Mouse (Mus musculus): ENCODE measurements around the gene Agap1. TPM values are rescaled to one million over a fixed set of nuclear protein-coding genes. Genes with fewer than 3 reads are reported as not detected.

The Agap1 gene
- total and polyA plus RNA-seq, 3 experiments: 0.01 TPM; not detected in 2

DNA sequence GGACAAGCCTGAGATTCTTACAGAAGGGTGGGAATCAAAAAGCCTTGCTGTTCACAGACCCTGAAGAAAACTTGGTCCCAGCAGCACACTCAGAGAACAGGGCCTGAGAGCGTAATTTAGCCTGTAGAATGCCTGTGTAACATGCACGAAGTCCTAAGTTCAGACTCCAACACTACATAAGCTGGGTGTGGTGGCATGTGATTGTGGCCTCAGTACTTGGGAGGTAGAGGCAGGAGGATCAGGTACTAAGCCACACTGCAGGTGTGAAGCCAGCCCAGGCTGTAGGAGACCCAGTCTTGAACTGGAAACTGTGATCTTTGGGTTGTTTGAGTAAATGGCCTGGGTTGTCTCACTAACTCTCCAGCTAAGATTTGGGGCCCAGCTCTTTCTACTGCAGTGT lies 180.5 kb downstream of the Agap1 start:
- H3K27me3 ChIP-seq (ENCODE audit: control insufficient read depth in 1 of 2, insufficient read depth in 2 of 2, low read length in 2 of 2): no peaks in the 10 kb centered on the region
- no peak overlapping the region for H3K27ac ChIP-seq (ENCODE audit: control insufficient read depth, low read depth, low read length)
- no peak for DNase-seq (ENCODE audit: low read depth, low spot score)
- H3K79me2 ChIP-seq (ENCODE audit: control insufficient read depth, insufficient read depth, low read length, poor library complexity): no peaks in the 10 kb centered on the region
- H3K9me3 ChIP-seq (replicated peaks; ENCODE audit: insufficient read depth, low read length): no peaks in the 10 kb centered on the region
- H3K36me3 ChIP-seq (ENCODE audit: control insufficient read depth in 1 of 2, insufficient read depth in 2 of 2, low read length in 2 of 2): no peaks in the 10 kb centered on the region
- TF ChIP-seq KAT2A (conservative IDR thresholded peaks at IDR 0.05; ENCODE audit: low read depth, low read length) (no peak), MAX (IDR thresholded peaks at IDR 0.05; ENCODE audit: low read length) (no peak), ZKSCAN1 (IDR thresholded peaks at IDR 0.05; ENCODE audit: low read depth, low read length) (no peak), JUND (IDR thresholded peaks at IDR 0.05; ENCODE audit: low read depth, low read length) (no peak), ZNF384 (IDR thresholded peaks at IDR 0.05; ENCODE audit: low read depth, low read length) (no peak), ETS1 (IDR thresholded peaks at IDR 0.05; ENCODE audit: low read depth, low read length) (no peak), POLR2AphosphoS5 (IDR thresholded peaks at IDR 0.05; ENCODE audit: borderline replicate concordance, low read depth, low read length) (no peak), GABPA (IDR thresholded peaks at IDR 0.05; ENCODE audit: low read depth, low read length) (no peak), SIN3A (IDR thresholded peaks at IDR 0.05; ENCODE audit: low read length) (no peak), TBP (IDR thresholded peaks at IDR 0.05; ENCODE audit: low read depth, low read length) (no peak), USF2 (IDR thresholded peaks at IDR 0.05; ENCODE audit: borderline replicate concordance in 1 of 2, insufficient read depth in 1 of 2, low read depth in 1 of 2, low read length in 2 of 2) (no peak), HCFC1 (IDR thresholded peaks at IDR 0.05; ENCODE audit: low read depth, low read length) (no peak), NELFE (IDR thresholded peaks at IDR 0.05; ENCODE audit: low read depth, low read length) (no peak)
- H3K4me1 ChIP-seq (ENCODE audit: control insufficient read depth in 1 of 2, insufficient read depth in 2 of 2, low read length in 2 of 2): no peaks in the 10 kb centered on the region
- no peak overlapping the region for H3K4me3 ChIP-seq (ENCODE audit: control insufficient read depth in 1 of 2, insufficient read depth in 1 of 2, low read depth in 2 of 2, low read length in 2 of 2)
- no peak overlapping the region for H3K9ac ChIP-seq (ENCODE audit: control insufficient read depth, low read depth, low read length, poor library complexity, severe bottlenecking)

GRCm38 (mm10) chr1:89637670-89638069 lies 183.1 kb downstream of the Agap1 start:
- Histone ChIP-seq H3K27ac (ENCODE audit: control insufficient read depth, low read depth, low read length) (no peak overlapping the region), H3K9me3 (replicated peaks; ENCODE audit: insufficient read depth, low read length) (no peaks in the 10 kb centered on the region), H3K9ac (ENCODE audit: control insufficient read depth, low read depth, low read length, poor library complexity, severe bottlenecking) (no peak overlapping the region), H3K79me2 (ENCODE audit: control insufficient read depth, insufficient read depth, low read length, poor library complexity) (no peaks in the 10 kb centered on the region), H3K27me3 (ENCODE audit: control insufficient read depth in 1 of 2, insufficient read depth in 2 of 2, low read length in 2 of 2) (no peaks in the 10 kb centered on the region), H3K4me3 (ENCODE audit: control insufficient read depth in 1 of 2, insufficient read depth in 1 of 2, low read depth in 2 of 2, low read length in 2 of 2) (no peak overlapping the region), H3K36me3 (ENCODE audit: control insufficient read depth in 1 of 2, insufficient read depth in 2 of 2, low read length in 2 of 2) (no peaks in the 10 kb centered on the region), H3K4me1 (ENCODE audit: control insufficient read depth in 1 of 2, insufficient read depth in 2 of 2, low read length in 2 of 2) (no peaks in the 10 kb centered on the region)
- TF ChIP-seq ZNF384 (IDR thresholded peaks at IDR 0.05; ENCODE audit: low read depth, low read length) (no peak), RAD21 (IDR thresholded peaks at IDR 0.05; ENCODE audit: low read depth, low read length) (no peak), MAFK (IDR thresholded peaks at IDR 0.05; ENCODE audit: borderline replicate concordance, low read depth, low read length) (no peak), POLR2AphosphoS5 (IDR thresholded peaks at IDR 0.05; ENCODE audit: borderline replicate concordance, low read depth, low read length) (no peak), NRF1 (IDR thresholded peaks at IDR 0.05; ENCODE audit: insufficient read depth, low read depth, low read length, poor library complexity, severe bottlenecking) (no peak), GATA1 (IDR thresholded peaks at IDR 0.05; ENCODE audit: low read depth, low read length) (no peak), ELF1 (IDR thresholded peaks at IDR 0.05; ENCODE audit: low read depth, low read length) (no peak), CTCF (IDR thresholded peaks at IDR 0.05 in 2 of 3, conservative IDR thresholded peaks at IDR 0.05 in 1 of 3; ENCODE audit: control insufficient read depth in 1 of 3, insufficient read depth in 1 of 3, low read depth in 2 of 3, low read length in 3 of 3, poor library complexity in 1 of 3, severe bottlenecking in 1 of 3) (no peak), POLR2A (IDR thresholded peaks at IDR 0.05; ENCODE audit: control insufficient read depth in 1 of 2, insufficient read depth in 1 of 2, low read depth in 1 of 2, low read length in 2 of 2, poor library complexity in 1 of 2) (no peak), TCF12 (IDR thresholded peaks at IDR 0.05; ENCODE audit: low read depth, low read length) (no peak), E2F4 (IDR thresholded peaks at IDR 0.05; ENCODE audit: borderline replicate concordance, low read depth, low read length) (no peak), SMC3 (IDR thresholded peaks at IDR 0.05; ENCODE audit: low read depth, low read length) (no peak), CHD1 (IDR thresholded peaks at IDR 0.05; ENCODE audit: low read depth, low read length) (no peak), ZC3H11A (IDR thresholded peaks at IDR 0.05; ENCODE audit: low read depth, low read length) (no peak), MXI1 (IDR thresholded peaks at IDR 0.05; ENCODE audit: low read depth, low read length) (no peak), ZMIZ1 (IDR thresholded peaks at IDR 0.05; ENCODE audit: low read depth, low read length) (no peak)
- DNase-seq (ENCODE audit: low read depth, low spot score): no peak

Data from MEL (cell line).